Mouse (Mus musculus) liver, embryonic 13.5 days (tissue): ENCODE data around the gene Alkbh6. TPM values are rescaled to one million over a fixed set of nuclear protein-coding genes. Genes with fewer than 3 reads are reported as not detected.

Experiments
- ATAC-seq: fragments of 200-750 bp; cut with Nextera tagmentation; 2 replicates; pipeline ENCODE4 v1.8.0; 2017; ENCODE audit warnings: low read depth, mild to moderate bottlenecking, moderate number of reproducible peaks, moderate library complexity
- DNase-seq: peaks from one replicate; pipeline ENCODE4 v3.0.0; 2022
- H3K27ac ChIP-seq: fragments of 300-500 bp; sonication (generic); 2 replicates; pipeline ENCODE4 v1.5.1; 2015; ENCODE audit warnings: moderate library complexity, mild to moderate bottlenecking, inconsistent platforms
- H3K27me3 ChIP-seq: fragments of 300-500 bp; sonication (generic); 2 replicates; pipeline ENCODE4 v1.6.1; 2015; ENCODE audit warnings: mild to moderate bottlenecking, inconsistent platforms
- H3K36me3 ChIP-seq: fragments of 300-500 bp; sonication (generic); 2 replicates; pipeline ENCODE4 v1.6.1; 2015; ENCODE audit warnings: mild to moderate bottlenecking, inconsistent platforms
- H3K4me1 ChIP-seq: fragments of 300-500 bp; sonication (generic); replicated peaks from 2 replicates; pipeline ENCODE4 v1.6.1; 2015; ENCODE audit warnings: inconsistent platforms
- H3K4me2 ChIP-seq: fragments of 300-500 bp; sonication (generic); 2 replicates; pipeline ENCODE4 v1.6.1; 2015; ENCODE audit warnings: inconsistent platforms, mild to moderate bottlenecking, moderate library complexity
- H3K4me3 ChIP-seq: fragments of 300-500 bp; sonication (generic); replicated peaks from 2 replicates; pipeline ENCODE4 v1.5.1; 2015; ENCODE audit warnings: mild to moderate bottlenecking, inconsistent platforms
- H3K9ac ChIP-seq: fragments of 300-500 bp; sonication (generic); 2 replicates; pipeline ENCODE4 v1.6.1; 2015; ENCODE audit warnings: mild to moderate bottlenecking, inconsistent platforms
- H3K9me3 ChIP-seq: fragments of 300-500 bp; sonication (generic); replicated peaks from 2 replicates; pipeline ENCODE4 v1.6.1; 2016; ENCODE audit warnings: inconsistent platforms
- WGBS: fragments of 180-500 bp; shearing (Covaris S2); methylation state at CpG from one replicate; pipeline ENCODE4 v1.1.7; 2015; ENCODE audit not compliant: insufficient replicate concordance; 5-methylcytosine and 5-hydroxymethylcytosine counted together
- polyA plus RNA-seq: library from polyadenylated mRNA; unstranded; fragments of >200 nt; fragmentation: Nextera tagmentation; extraction: Ambion mirVana; gene quantifications from 2 replicates; pipeline ENCODE4 v1.2.1, GENCODE M21; 2015

The Alkbh6 gene
- polyA plus RNA-seq, 1 experiment from 2014 or later = 18.9 TPM

DNA sequence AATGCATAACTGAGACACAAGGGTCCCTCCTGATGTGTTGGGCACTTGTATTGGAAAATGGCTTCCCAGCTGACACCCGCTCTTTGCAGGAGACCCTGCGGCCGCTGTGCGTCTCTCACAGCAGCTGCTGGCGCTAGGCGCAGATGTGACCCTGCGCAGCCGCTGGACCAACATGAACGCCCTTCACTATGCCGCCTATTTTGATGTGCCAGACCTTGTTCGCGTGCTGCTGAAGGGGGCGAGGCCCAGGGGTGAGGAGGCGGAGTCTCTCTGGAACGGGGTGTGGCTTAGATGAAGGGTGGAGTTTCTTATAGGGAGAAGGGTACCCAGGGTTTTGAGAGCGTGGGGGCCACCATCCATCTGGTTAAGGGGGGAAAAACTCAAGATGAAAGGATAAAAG is 11.3 kb upstream of the Alkbh6 start:
- WGBS = 67% methylated on average over 16 of the region's 16 CpGs
- H3K4me1 ChIP-seq = no peaks in the 10 kb centered on the region; the same call in 1 of the 2 replicates
- no peak overlapping the region for H3K4me3 ChIP-seq
- no peak overlapping the region for H3K27ac ChIP-seq
- DNase-seq = no peak
- no peak for ATAC-seq
- H3K27me3 ChIP-seq = peaks cover 1% of the 10 kb centered on the region
- no peak overlapping the region for H3K4me2 ChIP-seq
- no peak overlapping the region for H3K9ac ChIP-seq
- no peaks in the 10 kb centered on the region for H3K36me3 ChIP-seq
- no peaks in the 10 kb centered on the region for H3K9me3 ChIP-seq

DNA sequence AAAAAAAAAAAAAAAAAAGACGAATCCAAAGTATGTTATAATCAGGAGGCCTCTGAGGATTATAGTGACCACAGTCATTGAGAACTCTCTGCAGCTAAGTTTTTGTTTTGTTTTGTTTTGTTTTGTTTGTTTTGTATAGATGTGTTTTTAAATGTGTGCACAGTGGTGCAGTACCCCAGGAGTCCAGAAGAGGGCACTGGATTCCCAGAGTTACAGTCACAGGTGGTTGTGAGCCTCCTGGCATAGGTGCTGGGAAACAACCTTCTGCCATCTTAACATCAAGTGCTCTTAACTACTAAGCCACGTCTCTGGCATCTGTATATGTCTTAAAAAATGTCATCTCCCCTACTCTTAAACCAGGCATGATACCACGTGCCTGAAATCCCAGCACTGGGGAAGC is 7.6 kb upstream of the Alkbh6 start:
- DNase-seq = peak; percentile 28
- H3K27me3 ChIP-seq = no peaks in the 10 kb centered on the region; the same call in 1 of the 2 replicates
- 24% methylated on average over 3 of the region's 3 CpGs for WGBS
- no peak overlapping the region for H3K9ac ChIP-seq
- no peak overlapping the region for H3K4me2 ChIP-seq
- H3K4me3 ChIP-seq = no peak overlapping the region
- no peaks in the 10 kb centered on the region for H3K9me3 ChIP-seq
- no peak overlapping the region for H3K27ac ChIP-seq
- no peak for ATAC-seq
- H3K36me3 ChIP-seq = no peaks in the 10 kb centered on the region
- H3K4me1 ChIP-seq = no peaks in the 10 kb centered on the region; the same call in 1 of the 2 replicates

- Histone ChIP-seq H3K9ac (no peak overlapping the region), H3K27me3 (no peaks in the 10 kb centered on the region; the same call in 1 of the 2 replicates), H3K4me2 (no peak overlapping the region), H3K4me3 (no peak overlapping the region), H3K27ac (no peak overlapping the region), H3K36me3 (0 out of 2 replicates have a peak, but pooled peaks cover 3% of the 10 kb centered on the region), H3K4me1 (peaks cover 19% of the 10 kb centered on the region), H3K9me3 (no peaks in the 10 kb centered on the region)
- 81% methylated on average over 16 of the region's 16 CpGs for WGBS
- ATAC-seq (no peak), DNase-seq (no peak)
These were observed 2.3 kb upstream of the Alkbh6 start for GRCm38 (mm10) chr7:30306083-30306779.

DNA sequence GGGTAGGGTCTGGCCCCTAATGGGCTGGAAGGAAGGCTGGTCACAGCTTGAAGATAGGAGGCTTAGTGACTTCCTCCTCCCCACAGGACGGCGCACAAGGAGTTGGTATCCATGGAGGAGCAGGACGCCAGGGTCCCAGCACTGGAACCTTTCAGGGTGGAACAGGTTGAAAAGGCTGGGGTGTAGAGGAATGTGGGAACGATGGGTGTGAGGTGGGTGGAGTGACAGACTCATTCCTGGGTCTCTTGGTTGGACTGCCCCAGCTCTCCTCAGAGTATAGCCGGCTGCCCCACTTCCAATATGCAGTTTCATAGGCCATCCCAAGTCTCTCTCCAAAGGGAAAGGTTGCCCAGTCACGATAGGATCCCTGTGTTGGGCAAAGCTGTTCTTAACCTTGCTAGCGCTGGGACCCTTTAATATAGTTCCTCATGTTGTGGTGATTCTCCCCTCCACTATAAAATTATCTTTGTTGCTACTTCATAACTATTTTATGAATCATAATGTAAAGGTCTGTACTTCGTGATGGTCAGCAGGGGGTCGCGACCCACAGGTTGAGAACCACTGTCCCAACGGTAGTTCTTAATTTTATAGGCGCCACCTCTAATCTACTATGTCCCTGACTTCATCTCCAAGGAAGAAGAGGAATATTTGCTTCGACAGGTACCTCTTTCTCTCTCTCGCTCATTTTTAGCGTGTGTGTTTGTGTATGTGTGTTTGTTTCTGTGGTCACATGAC is 1.0 kb downstream of the Alkbh6 start:
- 0 out of 2 replicates have a peak, but pooled peaks cover 3% of the 10 kb centered on the region for H3K36me3 ChIP-seq
- peak overlapping the region; percentile 69 for H3K4me3 ChIP-seq
- peak overlapping the region; percentile 69 for H3K9ac ChIP-seq
- H3K27ac ChIP-seq = no peak overlapping the region
- WGBS = 46% methylated on average over 15 of the region's 15 CpGs
- H3K9me3 ChIP-seq = no peaks in the 10 kb centered on the region
- peak overlapping the region; percentile 87 for H3K4me2 ChIP-seq
- H3K27me3 ChIP-seq = no peaks in the 10 kb centered on the region
- ATAC-seq = no peak
- peaks cover 25% of the 10 kb centered on the region for H3K4me1 ChIP-seq
- no peak for DNase-seq

- peaks cover 30% of the 10 kb centered on the region for H3K4me1 ChIP-seq
- no peaks in the 10 kb centered on the region for H3K9me3 ChIP-seq
- 0 out of 2 replicates have a peak, but pooled peaks cover 3% of the 10 kb centered on the region for H3K36me3 ChIP-seq
- H3K4me3 ChIP-seq = no peak overlapping the region
- no peak overlapping the region for H3K4me2 ChIP-seq
- DNase-seq (no peak), ATAC-seq (no peak)
- H3K27ac ChIP-seq = no peak overlapping the region
- 78% methylated on average over 12 of the region's 12 CpGs for WGBS
- H3K9ac ChIP-seq = no peak overlapping the region
- no peaks in the 10 kb centered on the region for H3K27me3 ChIP-seq
These were observed 1.6 kb downstream of the Alkbh6 start for GRCm38 (mm10) chr7:30310136-30310535.

DNA sequence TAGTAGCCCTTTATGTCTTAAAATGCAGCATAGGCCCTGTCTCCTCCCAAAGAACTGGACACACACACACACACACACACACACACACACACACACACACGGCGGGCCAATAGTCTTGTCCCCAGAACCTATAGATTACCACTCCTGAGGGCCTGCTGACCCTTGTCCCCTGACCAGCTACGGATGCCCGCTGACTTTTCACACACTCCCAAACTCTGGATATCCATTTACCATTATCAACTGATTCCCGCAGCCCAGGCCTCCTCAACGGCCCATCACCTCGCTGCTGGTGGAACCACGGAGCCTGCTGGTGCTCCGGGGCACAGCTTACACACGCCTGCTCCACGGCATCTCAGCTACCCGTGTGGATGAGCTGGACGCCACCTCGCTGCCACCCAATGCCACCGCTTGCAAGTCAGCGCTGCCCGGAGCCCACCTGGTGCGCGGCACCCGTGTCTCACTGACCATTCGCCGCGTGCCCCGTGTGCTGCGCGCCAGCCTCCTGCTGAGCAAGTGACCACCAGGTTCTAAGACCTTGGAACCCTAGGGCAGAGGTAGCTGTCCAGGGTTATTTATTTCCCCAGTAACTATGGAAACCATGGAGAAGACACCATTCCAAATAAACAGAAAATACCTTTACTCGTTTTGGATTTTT is 5.3 kb downstream of the Alkbh6 start:
- H3K36me3 ChIP-seq = 0 out of 2 replicates have a peak, but pooled peaks cover 3% of the 10 kb centered on the region
- peak overlapping the region; percentile 36; the same call in 1 of the 2 replicates for H3K9ac ChIP-seq
- 62% methylated on average over 27 of the region's 27 CpGs for WGBS
- DNase-seq (no peak), ATAC-seq (0 out of 2 replicates have a peak, but pooled peaks have one; percentile 14)
- peaks cover 29% of the 10 kb centered on the region for H3K4me1 ChIP-seq
- H3K9me3 ChIP-seq = no peaks in the 10 kb centered on the region
- H3K4me2 ChIP-seq = peak overlapping the region; percentile 48
- peak overlapping the region; percentile 22; the same call in 1 of the 2 replicates for H3K4me3 ChIP-seq
- H3K27ac ChIP-seq = no peak overlapping the region
- H3K27me3 ChIP-seq = no peaks in the 10 kb centered on the region

- Histone ChIP-seq H3K4me3 (peak within 1 kb of the TSS; percentile 40), H3K9me3 (no peaks in the 10 kb centered on the region), H3K4me2 (peak within 1 kb of the TSS; percentile 48), H3K36me3 (0 out of 2 replicates have a peak, but pooled peaks cover 3% of the 10 kb centered on the region), H3K27me3 (no peaks in the 10 kb centered on the region), H3K27ac (no peak within 1 kb of the TSS), H3K4me1 (peaks cover 20% of the 10 kb centered on the region), H3K9ac (peak within 1 kb of the TSS; percentile 45)
- WGBS = 9% methylated on average over 9 of the region's 9 CpGs
- no peak for DNase-seq
- 0 out of 2 replicates have a peak, but pooled peaks have one; percentile 25 for ATAC-seq
These were observed 6.2 kb downstream of the Alkbh6 start, which contains the start of gene Syne4 for GRCm38 (mm10) chr7:30314721-30315155. Gene Syne4, plus strand, starts transcription at chr7:30314807.

DNA sequence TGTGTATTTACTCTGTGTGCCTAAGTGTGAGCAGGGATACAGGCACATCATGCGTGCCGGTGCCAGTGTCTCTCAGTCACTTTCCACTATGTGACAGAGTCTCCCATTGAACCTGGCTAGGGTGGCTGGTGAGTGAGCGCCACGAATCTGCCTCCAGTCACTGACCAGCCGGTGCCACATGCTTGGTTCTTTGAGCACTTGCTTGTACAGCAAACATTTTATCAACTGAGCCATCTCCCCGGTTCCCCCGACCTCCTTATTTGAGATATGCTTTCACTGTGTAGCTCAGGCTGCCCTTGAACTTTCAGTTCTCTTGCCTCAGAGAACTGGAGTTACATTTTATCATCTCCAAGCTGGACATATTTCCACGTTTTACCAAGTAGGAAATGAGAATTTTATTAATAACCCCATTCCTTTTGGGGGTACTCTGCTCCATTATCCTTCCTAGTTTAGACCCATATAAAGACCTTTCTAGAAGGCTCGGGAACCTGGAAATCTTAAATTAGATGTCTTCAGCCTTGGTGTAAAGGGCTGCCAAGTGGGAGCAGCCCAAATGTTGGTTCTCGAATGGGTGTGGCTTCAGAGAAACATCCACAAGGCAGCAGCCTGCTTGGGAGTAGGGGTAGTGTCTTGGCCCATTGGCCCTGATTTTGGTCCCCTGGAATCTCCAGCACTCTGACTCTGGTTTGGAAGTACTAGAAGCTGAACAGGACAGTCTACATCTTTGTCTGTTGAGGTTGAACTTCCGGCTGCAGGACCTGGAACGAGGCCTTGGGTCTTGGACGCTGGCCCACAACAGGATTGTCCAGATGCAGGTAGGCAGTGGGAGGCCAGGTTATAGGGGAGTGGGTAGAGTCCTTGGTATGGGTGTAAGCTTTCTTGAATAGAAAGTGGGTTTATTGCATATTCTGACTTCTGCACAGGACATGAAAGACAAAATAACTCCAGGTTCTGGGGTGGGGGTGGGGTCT is 7.3 kb downstream of the Alkbh6 start:
- H3K9ac ChIP-seq = no peak overlapping the region
- no peaks in the 10 kb centered on the region for H3K9me3 ChIP-seq
- DNase-seq (no peak), ATAC-seq (no peak)
- 0 out of 2 replicates have a peak, but pooled peaks cover 3% of the 10 kb centered on the region for H3K36me3 ChIP-seq
- 53% methylated on average over 13 of the region's 13 CpGs for WGBS
- H3K4me3 ChIP-seq = peak overlapping the region; percentile 40; the same call in 1 of the 2 replicates
- H3K4me2 ChIP-seq = peak overlapping the region; percentile 45; the same call in 1 of the 2 replicates
- H3K27me3 ChIP-seq = no peaks in the 10 kb centered on the region
- H3K4me1 ChIP-seq = peaks cover 27% of the 10 kb centered on the region
- H3K27ac ChIP-seq = no peak overlapping the region

DNA sequence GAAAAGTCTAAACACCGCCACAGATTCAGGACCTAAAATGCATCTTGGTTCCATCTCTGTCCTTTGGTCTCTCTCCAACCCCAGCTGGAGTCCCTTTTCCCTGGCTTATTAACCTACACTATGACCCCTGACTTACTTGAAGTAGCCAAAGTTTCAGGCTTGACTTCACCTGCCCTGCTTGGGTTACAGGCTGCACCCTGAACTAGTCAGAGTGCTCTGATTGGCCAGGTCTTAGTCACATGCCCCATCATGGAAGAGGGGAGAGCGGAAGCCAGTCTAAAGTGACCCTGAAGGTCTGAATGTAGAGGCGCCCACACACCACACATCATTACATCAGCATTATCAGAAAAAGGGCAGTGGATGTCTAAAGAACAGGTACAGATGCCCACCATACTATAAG is 9.6 kb downstream of the Alkbh6 start:
- no peaks in the 10 kb centered on the region for H3K27me3 ChIP-seq
- no peak overlapping the region for H3K27ac ChIP-seq
- no peaks in the 10 kb centered on the region for H3K9me3 ChIP-seq
- 72% methylated on average over 3 of the region's 3 CpGs for WGBS
- H3K4me3 ChIP-seq = no peak overlapping the region
- DNase-seq (no peak), ATAC-seq (no peak)
- H3K4me2 ChIP-seq = no peak overlapping the region
- H3K36me3 ChIP-seq = no peaks in the 10 kb centered on the region
- H3K4me1 ChIP-seq = peaks cover 43% of the 10 kb centered on the region
- H3K9ac ChIP-seq = no peak overlapping the region

- Histone ChIP-seq H3K4me2 (peak overlapping the region; percentile 91), H3K27ac (0 out of 2 replicates have a peak overlapping the region, but pooled peaks have one; percentile 25), H3K9ac (peak overlapping the region; percentile 81), H3K4me1 (peaks cover 28% of the 10 kb centered on the region), H3K4me3 (peak overlapping the region; percentile 71), H3K27me3 (no peaks in the 10 kb centered on the region), H3K9me3 (no peaks in the 10 kb centered on the region), H3K36me3 (no peaks in the 10 kb centered on the region)
- DNase-seq (no peak), ATAC-seq (no peak)
- WGBS = 79% methylated on average over 2 of the region's 2 CpGs
These were observed 12.4 kb downstream of the Alkbh6 start for GRCm38 (mm10) chr7:30320946-30321345.
